Mouse (Mus musculus): ENCODE data around the gene Hnrnpl. TPM values are rescaled to one million over a fixed set of nuclear protein-coding genes. Genes with fewer than 3 reads are reported as not detected.
A peak's percentile ranks its signal among the peaks of the same experiment; 100 is the strongest.

Gene Hnrnpl
- total and polyA plus RNA-seq, 3 experiments: 296 to 645 (median 371) TPM

GRCm38 (mm10) chr7:28806869-28807268, 1.5 kb upstream of the Hnrnpl start:
- Histone ChIP-seq H3K27me3 (replicated peaks) (no peaks in the 10 kb centered on the region), H3K27ac (ENCODE audit: insufficient read depth, low read depth) (no peak overlapping the region), H3K4me1 (ENCODE audit: control insufficient read depth in 1 of 2, insufficient read depth in 2 of 2) (peaks cover 11 to 35% of the 10 kb centered on the region in 2 experiments), H3K79me2 (replicated peaks; ENCODE audit: control insufficient read depth, extremely low read depth, insufficient read depth, poor library complexity, severe bottlenecking) (peaks cover 6% of the 10 kb centered on the region), H3K36me3 (replicated peaks in 1 of 2; ENCODE audit: control insufficient read depth in 1 of 2, insufficient read depth in 1 of 2, low read length in 1 of 2) (peaks cover 0 to under 1% of the 10 kb centered on the region in 2 experiments), H3K4me3 (replicated peaks in 1 of 3; ENCODE audit: low read depth in 2 of 3, low read length in 2 of 3, poor library complexity in 1 of 3) (no peak overlapping the region), H3K4me2 (ENCODE audit: insufficient read depth, low read depth, poor library complexity, severe bottlenecking) (no peak overlapping the region), H3K9me3 (replicated peaks; ENCODE audit: low read length) (no peaks in the 10 kb centered on the region), H3K9ac (ENCODE audit: insufficient read depth, low read depth) (no peak overlapping the region)
- dilution Hi-C loops (cut with MboI; ENCODE audit: extremely low pct_ligation_motif_present, extremely low pct_unique_long_range_greater_than_20kb, low sequenced_read_pairs): no loop called here
- in situ Hi-C loops (cut with MboI; ENCODE audit: low pct_ligation_motif_present, low pct_unique_long_range_greater_than_20kb, low sequenced_read_pairs): no loop called here
- TF ChIP-seq MXI1 (IDR thresholded peaks at IDR 0.05; ENCODE audit: low read depth, low read length): peak; percentile 36; the same call in 1 of the 2 replicates
- no peak for TF ChIP-seq NRF1 (IDR thresholded peaks at IDR 0.05; ENCODE audit: low read depth, low read length)
- 0 out of 2 replicates have a peak, but pooled peaks have one; percentile 15 for TF ChIP-seq SMC3 (IDR thresholded peaks at IDR 0.05; ENCODE audit: low read depth, low read length)
- no peak for TF ChIP-seq TCF12 (IDR thresholded peaks at IDR 0.05; ENCODE audit: low read depth, low read length)
- no peak for TF ChIP-seq POLR2A (IDR thresholded peaks at IDR 0.05; ENCODE audit: low read depth, low read length)
- TF ChIP-seq ZNF384 (IDR thresholded peaks at IDR 0.05; ENCODE audit: low read depth, low read length): no peak
- 0 out of 2 replicates have a peak, but pooled peaks have one; percentile 17 for TF ChIP-seq CHD2 (IDR thresholded peaks at IDR 0.05; ENCODE audit: low read length)
- no peak for TF ChIP-seq KAT2A (IDR thresholded peaks at IDR 0.05; ENCODE audit: insufficient replicate concordance, low read length)
- TF ChIP-seq ZKSCAN1 (IDR thresholded peaks at IDR 0.05; ENCODE audit: borderline replicate concordance, low read depth, low read length): no peak
- no peak for TF ChIP-seq MAFK (IDR thresholded peaks at IDR 0.05; ENCODE audit: insufficient replicate concordance, low read length)
- TF ChIP-seq POLR2AphosphoS2 (IDR thresholded peaks at IDR 0.05; ENCODE audit: low read depth, low read length): no peak
- TF ChIP-seq ETS1 (conservative IDR thresholded peaks at IDR 0.05; ENCODE audit: low read depth, low read length): no peak
- no peak for TF ChIP-seq MAX (IDR thresholded peaks at IDR 0.05; ENCODE audit: low read length)
- no peak for TF ChIP-seq NELFE (IDR thresholded peaks at IDR 0.05; ENCODE audit: low read depth, low read length)
- TF ChIP-seq PAX5 (IDR thresholded peaks at IDR 0.05; ENCODE audit: low read length): no peak
- TF ChIP-seq MEF2A (IDR thresholded peaks at IDR 0.05; ENCODE audit: borderline replicate concordance, low read depth, low read length): no peak
- TF ChIP-seq EP300 (IDR thresholded peaks at IDR 0.05; ENCODE audit: low read length): no peak
- no peak for TF ChIP-seq ZC3H11A (IDR thresholded peaks at IDR 0.05; ENCODE audit: low read depth, low read length)
- no peak for TF ChIP-seq USF2 (conservative IDR thresholded peaks at IDR 0.05; ENCODE audit: low read depth, low read length)
- no peak for TF ChIP-seq ELF1 (IDR thresholded peaks at IDR 0.05; ENCODE audit: low read depth, low read length)
- TF ChIP-seq MYC (IDR thresholded peaks at IDR 0.05; ENCODE audit: low read depth, low read length): peak; percentile 63; the same call in 1 of the 2 replicates
- no peak for TF ChIP-seq E2F4 (IDR thresholded peaks at IDR 0.05; ENCODE audit: insufficient replicate concordance, low read depth, low read length)
- TF ChIP-seq UBTF (IDR thresholded peaks at IDR 0.05; ENCODE audit: low read depth, low read length): no peak
- no peak for TF ChIP-seq MAZ (IDR thresholded peaks at IDR 0.05; ENCODE audit: low read depth, low read length)
- TF ChIP-seq IRF4 (IDR thresholded peaks at IDR 0.05; ENCODE audit: low read depth, low read length): no peak
- TF ChIP-seq CHD1 (IDR thresholded peaks at IDR 0.05; ENCODE audit: low read depth, low read length): no peak
- TF ChIP-seq BHLHE40 (IDR thresholded peaks at IDR 0.05; ENCODE audit: low read depth, low read length): peak; percentile 94
- TF ChIP-seq ZMIZ1 (IDR thresholded peaks at IDR 0.05; ENCODE audit: low read depth, low read length): no peak
- TF ChIP-seq RAD21 (IDR thresholded peaks at IDR 0.05; ENCODE audit: low read depth, low read length): no peak; the same call in 1 of the 2 replicates
- no peak for TF ChIP-seq USF1 (IDR thresholded peaks at IDR 0.05; ENCODE audit: low read depth, low read length)
- no peak for TF ChIP-seq JUND (conservative IDR thresholded peaks at IDR 0.05; ENCODE audit: low read depth, low read length)
- TF ChIP-seq SIN3A (IDR thresholded peaks at IDR 0.05; ENCODE audit: low read length): 0 out of 2 replicates have a peak, but pooled peaks have one; percentile 35
- TF ChIP-seq HCFC1 (IDR thresholded peaks at IDR 0.05; ENCODE audit: low read depth, low read length): no peak
- no peak for TF ChIP-seq GABPA (IDR thresholded peaks at IDR 0.05; ENCODE audit: insufficient replicate concordance, low read depth, low read length)
- TF ChIP-seq RCOR1 (conservative IDR thresholded peaks at IDR 0.05; ENCODE audit: low read depth, low read length): no peak
- TF ChIP-seq JUN (IDR thresholded peaks at IDR 0.05; ENCODE audit: insufficient read depth, low read depth, low read length): no peak
- TF ChIP-seq TBP (conservative IDR thresholded peaks at IDR 0.05; ENCODE audit: low read depth, low read length): no peak
- peak in 1 of 2 experiments; percentile 57; a peak in 2 of 4 replicates for TF ChIP-seq CTCF (conservative IDR thresholded peaks at IDR 0.05 in 1 of 2, IDR thresholded peaks at IDR 0.05 in 1 of 2; ENCODE audit: low read depth in 2 of 2, low read length in 2 of 2)
- DNase-seq (ENCODE audit: extremely low read depth): no peak

Measured in CH12.LX (cell line).